Mouse (Mus musculus) heart, embryonic 13.5 days (tissue): ENCODE measurements around the gene Cacng2. TPM values are rescaled to one million over a fixed set of nuclear protein-coding genes. Genes with fewer than 3 reads are reported as not detected.

Experiments used
- ATAC-seq: fragments of 200-750 bp; cut with Nextera tagmentation; 2 replicates; pipeline ENCODE4 v1.8.0; 2017; ENCODE audit warnings: moderate TSS enrichment; ENCODE audit not compliant: insufficient number of reproducible peaks, low FRiP score, low TSS enrichment; ENCODE audit errors: extremely low read depth
- H3K27ac ChIP-seq: fragments of 300-500 bp; sonication (generic); replicated peaks from 2 replicates; pipeline ENCODE4 v1.5.1; 2015; ENCODE audit warnings: moderate library complexity, mild to moderate bottlenecking, inconsistent platforms
- H3K27me3 ChIP-seq: fragments of 300-500 bp; sonication (generic); replicated peaks from 2 replicates; pipeline ENCODE4 v1.6.1; 2015; ENCODE audit warnings: mild to moderate bottlenecking, inconsistent platforms
- H3K36me3 ChIP-seq: fragments of 300-500 bp; sonication (generic); 2 replicates; pipeline ENCODE4 v1.6.1; 2015; ENCODE audit warnings: mild to moderate bottlenecking, inconsistent platforms
- H3K4me1 ChIP-seq: fragments of 300-500 bp; sonication (generic); 2 replicates; pipeline ENCODE4 v1.6.1; 2015; ENCODE audit warnings: inconsistent platforms
- H3K4me2 ChIP-seq: fragments of 300-500 bp; sonication (generic); 2 replicates; pipeline ENCODE4 v1.6.1; 2015; ENCODE audit warnings: inconsistent platforms, mild to moderate bottlenecking, moderate library complexity
- H3K4me3 ChIP-seq: fragments of 300-500 bp; sonication (generic); 2 replicates; pipeline ENCODE4 v1.5.1; 2015; ENCODE audit warnings: moderate library complexity, mild to moderate bottlenecking, inconsistent platforms
- H3K9ac ChIP-seq: fragments of 300-500 bp; sonication (generic); 2 replicates; pipeline ENCODE4 v1.6.1; 2015; ENCODE audit warnings: inconsistent platforms, mild to moderate bottlenecking, moderate library complexity
- H3K9me3 ChIP-seq: fragments of 300-500 bp; sonication (generic); 2 replicates; pipeline ENCODE4 v1.6.1; 2016; ENCODE audit warnings: inconsistent platforms
- WGBS: fragments of 180-500 bp; shearing (Covaris S2); methylation state at CpG from one replicate; pipeline ENCODE4 v1.1.7; 2015; ENCODE audit warnings: mixed read lengths; 5-methylcytosine and 5-hydroxymethylcytosine counted together
- polyA plus RNA-seq: library from polyadenylated mRNA; unstranded; fragments of >200 nt; fragmentation: Nextera tagmentation; extraction: Ambion mirVana; gene quantifications from 2 replicates; pipeline ENCODE4 v1.2.1, GENCODE M21; 2015

Gene Cacng2
- polyA plus RNA-seq, 1 experiment from 2014 or later: not detected

GRCm38 (mm10) chr15:77945711-77946110 lies 174.1 kb downstream of the Cacng2 start:
- no peaks in the 10 kb centered on the region for H3K36me3 ChIP-seq
- H3K9me3 ChIP-seq: no peaks in the 10 kb centered on the region
- no peak overlapping the region for H3K4me3 ChIP-seq
- 86% methylated on average over 4 of the region's 4 CpGs for WGBS
- H3K4me1 ChIP-seq: no peaks in the 10 kb centered on the region
- no peak overlapping the region for H3K27ac ChIP-seq
- ATAC-seq: no peak
- no peaks in the 10 kb centered on the region for H3K27me3 ChIP-seq
- H3K4me2 ChIP-seq: no peak overlapping the region
- no peak overlapping the region for H3K9ac ChIP-seq

Other genes starting within 250 kb of the Cacng2 start
- gene Txn2, start 191.0 kb downstream of the Cacng2 start, polyA plus RNA-seq: 248 and 278 TPM in 2 replicates
- 1.0 and 1.1 TPM in 2 replicates for gene Foxred2, start 163.3 kb downstream of the Cacng2 start, polyA plus RNA-seq
- gene Eif3d, start 149.2 kb downstream of the Cacng2 start, polyA plus RNA-seq: 134 and 143 TPM in 2 replicates
- 41.0 and 44.7 TPM in 2 replicates for gene Ift27, start 54.1 kb upstream of the Cacng2 start, polyA plus RNA-seq
- gene Pvalb, start 86.4 kb upstream of the Cacng2 start, polyA plus RNA-seq: 0.40 and 0.47 TPM in 2 replicates
- gene Ncf4, start 124.8 kb upstream of the Cacng2 start, polyA plus RNA-seq: 5.3 and 7.5 TPM in 2 replicates
- 0.28 and 0.39 TPM in 2 replicates for gene Csf2rb2, start 185.7 kb upstream of the Cacng2 start, polyA plus RNA-seq
- gene Csf2rb, start 205.7 kb upstream of the Cacng2 start, polyA plus RNA-seq: 0.94 and 1.3 TPM in 2 replicates